Mouse (Mus musculus): ENCODE measurements around the gene Nfe2l3. TPM values are rescaled to one million over a fixed set of nuclear protein-coding genes. Genes with fewer than 3 reads are reported as not detected.

Gene Nfe2l3
- total and polyA plus RNA-seq, 2 experiments from 2014 or later, result 5.3 to 11.5 TPM

DNA sequence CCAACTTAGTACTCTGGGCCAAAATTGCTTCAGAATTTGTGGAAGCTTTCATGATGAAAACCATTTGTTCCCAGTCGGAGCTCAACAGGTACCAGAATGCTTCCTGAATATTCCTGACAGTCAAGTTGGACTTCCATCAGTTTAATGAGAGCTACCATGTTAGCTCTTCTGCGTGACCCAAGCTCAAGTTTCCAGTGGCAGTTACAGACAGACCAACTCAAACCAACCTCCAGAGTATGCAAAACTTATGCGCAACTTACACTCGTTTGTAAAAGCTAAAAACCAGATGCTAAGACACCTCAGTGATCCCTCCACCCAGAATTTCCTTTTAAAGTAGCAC is 27.5 kb downstream of the Nfe2l3 start:
- 70% methylated on average over 4 of the region's 4 CpGs for WGBS
- Histone ChIP-seq H3K27ac (no peak overlapping the region), H3K36me3 (ENCODE audit: insufficient read depth, low read length) (peaks cover 25% of the 10 kb centered on the region), H3K9me3 (ENCODE audit: low read length) (no peaks in the 10 kb centered on the region), H3K4me1 (ENCODE audit: insufficient read depth, low read length) (no peaks in the 10 kb centered on the region), H3K4me3 (ENCODE audit: low read length) (no peak overlapping the region), H3K9ac (replicated peaks; ENCODE audit: low read length) (no peak overlapping the region), H3K4me2 (ENCODE audit: low read depth, low read length) (no peak overlapping the region), H3K27me3 (ENCODE audit: insufficient read depth, low read length) (no peaks in the 10 kb centered on the region)
- no peak for TF ChIP-seq CTCF (IDR thresholded peaks at IDR 0.05; ENCODE audit: low read depth)
- DNase-seq (ENCODE audit: low spot score) (no peak), ATAC-seq (0 out of 2 replicates have a peak, but pooled peaks have one; percentile 7)

DNA sequence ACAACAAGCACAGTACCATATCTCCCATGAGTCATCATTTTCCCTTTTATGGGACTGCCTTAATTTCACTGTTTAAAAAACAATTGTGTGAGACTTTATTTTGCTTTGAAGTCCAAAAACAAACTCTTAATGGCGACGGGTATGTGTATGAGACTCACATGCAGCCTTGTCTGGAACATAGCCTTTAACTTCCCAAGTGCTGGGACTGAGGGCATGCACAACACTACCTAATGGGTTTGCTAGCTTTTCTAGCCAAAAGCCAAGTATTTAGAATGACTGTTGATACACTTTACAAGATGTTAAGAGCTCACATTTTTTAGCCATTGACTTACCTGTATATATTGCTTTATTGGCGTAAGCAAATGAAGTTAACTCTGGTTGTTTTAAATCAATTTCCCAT is 27.9 kb downstream of the Nfe2l3 start:
- Histone ChIP-seq H3K27me3 (ENCODE audit: insufficient read depth, low read length) (no peaks in the 10 kb centered on the region), H3K27ac (no peak overlapping the region), H3K9me3 (ENCODE audit: low read length) (no peaks in the 10 kb centered on the region), H3K4me3 (ENCODE audit: low read length) (no peak overlapping the region), H3K4me2 (ENCODE audit: low read depth, low read length) (no peak overlapping the region), H3K36me3 (ENCODE audit: insufficient read depth, low read length) (peaks cover 26% of the 10 kb centered on the region), H3K4me1 (ENCODE audit: insufficient read depth, low read length) (no peaks in the 10 kb centered on the region), H3K9ac (replicated peaks; ENCODE audit: low read length) (no peak overlapping the region)
- DNase-seq (ENCODE audit: low spot score), result no peak
- WGBS, result 85% methylated on average over 3 of the region's 3 CpGs
- no peak for TF ChIP-seq CTCF (IDR thresholded peaks at IDR 0.05; ENCODE audit: low read depth)
- ATAC-seq, result no peak

DNA sequence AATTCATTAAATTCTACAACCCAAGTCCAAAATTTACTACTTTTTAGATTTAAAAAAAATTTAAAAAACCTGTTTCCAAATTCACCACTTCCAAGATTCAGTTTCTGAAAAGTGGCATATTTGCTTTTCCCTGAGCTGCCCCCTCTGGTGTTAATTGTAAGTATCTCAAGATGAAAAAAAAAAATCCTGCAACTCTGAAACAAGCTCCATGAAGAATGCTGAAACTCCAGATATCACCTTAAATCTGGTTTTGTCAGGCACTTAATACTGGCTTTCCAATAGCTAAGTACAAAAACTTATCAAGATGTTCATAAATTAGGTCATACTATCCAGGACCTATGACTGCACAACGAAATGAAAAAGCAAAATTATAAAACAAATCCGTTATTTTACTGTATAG is 35.2 kb downstream of the Nfe2l3 start:
- H3K9me3 ChIP-seq (ENCODE audit: low read length), result no peaks in the 10 kb centered on the region
- H3K4me1 ChIP-seq (ENCODE audit: insufficient read depth, low read length), result peaks cover 15% of the 10 kb centered on the region
- no peak overlapping the region for H3K27ac ChIP-seq
- TF ChIP-seq CTCF (IDR thresholded peaks at IDR 0.05; ENCODE audit: low read depth), result peak; percentile 58
- H3K36me3 ChIP-seq (ENCODE audit: insufficient read depth, low read length), result peaks cover 21% of the 10 kb centered on the region
- ATAC-seq, result no peak
- WGBS, result 0% methylated on average over 2 of the region's 2 CpGs
- H3K27me3 ChIP-seq (ENCODE audit: insufficient read depth, low read length), result no peaks in the 10 kb centered on the region
- H3K4me3 ChIP-seq (ENCODE audit: low read length), result peak overlapping the region; percentile 100
- peak; percentile 65 for DNase-seq (ENCODE audit: low spot score)
- 0 out of 2 replicates have a peak overlapping the region, but pooled peaks have one; percentile 30 for H3K9ac ChIP-seq (replicated peaks; ENCODE audit: low read length)
- H3K4me2 ChIP-seq (ENCODE audit: low read depth, low read length), result peak overlapping the region; percentile 74

DNA sequence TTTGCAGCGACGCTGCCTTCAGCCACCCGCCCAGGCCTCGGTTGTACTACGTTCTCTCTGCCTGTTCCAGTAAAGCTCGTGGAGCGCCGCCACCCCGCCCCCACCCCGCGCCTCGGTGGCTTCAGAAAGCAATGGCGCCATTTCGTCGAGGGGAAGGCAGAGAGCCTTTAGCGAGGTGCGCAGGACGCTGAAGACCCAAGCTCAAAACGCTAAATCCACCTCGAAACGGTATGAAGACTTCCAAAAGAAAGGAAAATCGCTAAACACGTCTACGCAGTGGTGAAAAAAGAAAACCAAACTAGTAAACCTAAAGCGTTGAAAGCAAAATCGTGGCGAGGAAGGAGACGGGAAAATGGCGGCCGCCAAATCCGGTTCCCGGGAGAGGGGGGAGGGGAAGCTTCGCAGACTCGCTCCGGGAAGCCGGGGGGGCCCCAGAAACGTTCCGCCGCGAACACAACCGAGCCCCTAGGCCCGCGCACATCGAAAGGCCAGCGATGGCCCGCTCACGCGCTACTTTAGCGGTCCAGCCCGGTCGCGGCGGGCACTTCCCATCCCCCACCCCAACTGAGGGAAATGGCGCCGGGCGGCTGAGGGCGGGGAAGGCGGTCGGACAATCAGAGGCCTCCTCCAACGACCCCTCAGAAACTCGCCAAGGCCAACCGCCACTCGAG is 36.6 kb downstream of the Nfe2l3 start:
- under 1% methylated on average over 61 of the region's 63 CpGs for WGBS
- Histone ChIP-seq H3K9ac (replicated peaks; ENCODE audit: low read length) (peak overlapping the region; percentile 100), H3K27me3 (ENCODE audit: insufficient read depth, low read length) (no peaks in the 10 kb centered on the region), H3K36me3 (ENCODE audit: insufficient read depth, low read length) (peaks cover 12% of the 10 kb centered on the region), H3K4me3 (ENCODE audit: low read length) (peak overlapping the region; percentile 100), H3K9me3 (ENCODE audit: low read length) (no peaks in the 10 kb centered on the region), H3K4me2 (ENCODE audit: low read depth, low read length) (peak overlapping the region; percentile 74), H3K4me1 (ENCODE audit: insufficient read depth, low read length) (peaks cover 15% of the 10 kb centered on the region), H3K27ac (peak overlapping the region; percentile 100)
- ATAC-seq, result peak; percentile 27
- peak; percentile 86 for DNase-seq (ENCODE audit: low spot score)
- TF ChIP-seq CTCF (IDR thresholded peaks at IDR 0.05; ENCODE audit: low read depth), result 0 out of 2 replicates have a peak, but pooled peaks have one; percentile 1

DNA sequence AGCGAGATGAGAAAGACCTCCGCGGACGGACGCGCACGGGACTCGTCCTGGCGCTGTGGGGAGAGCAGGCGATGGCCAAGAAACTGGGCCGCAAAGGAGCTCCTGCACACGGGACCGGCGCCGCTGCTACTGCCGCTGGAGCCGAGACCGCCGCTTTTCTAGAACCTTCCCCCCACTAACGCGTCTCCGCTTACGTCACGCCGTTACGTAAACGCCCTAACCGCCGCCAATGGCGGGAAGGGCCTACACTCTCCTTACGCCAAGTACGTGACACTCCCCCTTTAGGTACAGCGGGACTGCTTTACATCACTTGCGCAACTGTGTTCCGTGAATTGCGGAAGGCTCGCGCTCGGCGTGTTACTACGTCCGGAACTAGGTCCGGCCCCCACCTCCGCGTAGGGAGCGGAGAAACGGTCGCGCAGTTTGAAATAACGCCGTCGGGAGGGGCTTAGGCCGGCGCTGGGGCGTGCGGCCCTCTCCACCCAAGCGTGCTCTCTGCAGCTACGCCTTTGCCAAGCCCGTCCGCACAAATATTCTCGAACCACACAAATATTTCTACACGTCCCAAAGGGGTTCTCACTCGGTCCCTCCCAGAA is 37.3 kb downstream of the Nfe2l3 start, which contains the start of gene Hnrnpa2b1:
Hnrnpa2b1 (minus strand) TSS at position 180 of the 596 bp plus-strand sequence.
- peak within 1 kb of the TSS; percentile 100 for H3K9ac ChIP-seq (replicated peaks; ENCODE audit: low read length)
- 0 out of 2 replicates have a peak, but pooled peaks have one; percentile 16 for TF ChIP-seq CTCF (IDR thresholded peaks at IDR 0.05; ENCODE audit: low read depth)
- H3K27me3 ChIP-seq (ENCODE audit: insufficient read depth, low read length), result no peaks in the 10 kb centered on the region
- peak within 1 kb of the TSS; percentile 100 for H3K4me3 ChIP-seq (ENCODE audit: low read length)
- no peaks in the 10 kb centered on the region for H3K9me3 ChIP-seq (ENCODE audit: low read length)
- DNase-seq (ENCODE audit: low spot score), result peak; percentile 100
- peak; percentile 95 for ATAC-seq
- peaks cover 15% of the 10 kb centered on the region for H3K4me1 ChIP-seq (ENCODE audit: insufficient read depth, low read length)
- H3K4me2 ChIP-seq (ENCODE audit: low read depth, low read length), result peak within 1 kb of the TSS; percentile 74
- WGBS, result under 1% methylated on average over 63 of the region's 63 CpGs
- peaks cover 17% of the 10 kb centered on the region for H3K36me3 ChIP-seq (ENCODE audit: insufficient read depth, low read length)
- H3K27ac ChIP-seq, result peak within 1 kb of the TSS; percentile 100

DNA sequence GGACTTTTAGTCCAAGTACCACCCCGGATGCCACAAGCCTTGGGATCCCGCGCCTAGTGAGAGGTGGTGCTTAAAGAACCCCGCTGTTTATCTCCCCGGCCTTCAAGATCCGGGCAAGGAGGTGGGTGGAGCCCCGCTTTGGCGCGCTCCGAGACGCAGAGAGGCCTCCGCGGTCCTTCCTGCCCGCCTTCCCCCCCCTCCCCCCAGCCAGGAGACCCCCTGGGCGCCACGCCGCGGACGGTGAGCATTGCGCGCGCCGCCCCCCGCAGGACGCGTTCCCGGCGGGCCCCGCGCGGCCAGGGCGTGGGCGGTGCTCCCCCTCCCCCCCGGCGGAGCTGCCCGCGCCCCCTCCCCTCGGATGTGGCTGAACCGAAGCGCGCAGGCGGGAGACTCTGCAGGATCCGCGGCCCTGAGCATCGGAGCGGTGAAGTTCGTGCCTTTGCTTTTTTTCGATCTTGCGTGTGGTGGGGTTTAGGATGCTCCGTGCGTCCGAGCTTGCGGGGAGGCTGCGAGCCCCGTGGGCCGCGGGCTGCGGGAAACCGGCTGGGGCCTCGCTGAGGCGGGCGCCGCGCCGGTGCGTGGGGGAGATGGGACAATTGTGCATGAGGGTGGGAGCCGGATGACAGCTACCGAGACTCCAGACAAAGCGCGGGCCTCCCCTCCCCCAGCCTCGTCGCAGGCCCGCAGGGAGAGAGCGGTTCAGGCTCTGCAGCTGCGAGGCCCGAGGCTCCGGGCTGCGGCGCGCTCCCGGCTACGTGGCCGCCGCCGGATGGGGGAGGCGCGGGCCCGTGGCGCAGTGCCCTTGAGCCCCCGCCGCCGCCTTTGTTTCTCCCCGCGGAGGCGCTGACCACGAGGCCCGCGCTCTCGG is 38.1 kb downstream of the Nfe2l3 start, which contains the start of gene Cbx3:
Cbx3 (plus strand) TSS at position 50 of the 868 bp plus-strand sequence.
- no peak for TF ChIP-seq CTCF (IDR thresholded peaks at IDR 0.05; ENCODE audit: low read depth)
- peak; percentile 86 for ATAC-seq
- under 1% methylated on average over 89 of the region's 99 CpGs for WGBS

More for the DNA sequence above, 38.1 kb downstream of the Nfe2l3 start, which contains the start of gene Cbx3:
- Histone ChIP-seq H3K9ac (replicated peaks; ENCODE audit: low read length) (peak within 1 kb of the TSS; percentile 100), H3K36me3 (ENCODE audit: insufficient read depth, low read length) (peaks cover 14% of the 10 kb centered on the region), H3K27me3 (ENCODE audit: insufficient read depth, low read length) (no peaks in the 10 kb centered on the region), H3K4me1 (ENCODE audit: insufficient read depth, low read length) (peaks cover 15% of the 10 kb centered on the region), H3K4me3 (ENCODE audit: low read length) (peak within 1 kb of the TSS; percentile 100), H3K4me2 (ENCODE audit: low read depth, low read length) (peak within 1 kb of the TSS; percentile 74), H3K27ac (peak within 1 kb of the TSS; percentile 100), H3K9me3 (ENCODE audit: low read length) (no peaks in the 10 kb centered on the region)
- peak; percentile 96 for DNase-seq (ENCODE audit: low spot score)

Data from hindbrain, postnatal 0 days (tissue).